Mouse (Mus musculus) c-Kit-positive CD71-positive TER-119-negative erythroid progenitor cells, embryonic 14.5 days (primary cell): ENCODE results near the gene Gm49378.

Experiments
- DNase-seq: peaks from one replicate; pipeline ENCODE4 v3.0.0-alpha.2; 2013; ENCODE audit warnings: low read depth

Gene Gm49378

GRCm38 (mm10) chr14:55637795-55638194, at the start of gene Gm49378:
TSS of gene Gm49378 (minus strand) at chr14:55637895.
- no peak for DNase-seq

- DNase-seq = no peak
Measured at GRCm38 (mm10) chr14:55682118-55682493, 44.4 kb upstream of the Gm49378 start.

- peak; percentile 95 for DNase-seq
Measured at GRCm38 (mm10) chr14:55681160-55682117, 43.7 kb upstream of the Gm49378 start, which contains the start of gene Tinf2. TSS of gene Tinf2 (minus strand) at chr14:55681820.

- no peak for DNase-seq
Measured at GRCm38 (mm10) chr14:55677615-55678014, 39.9 kb upstream of the Gm49378 start.

- DNase-seq = no peak
Measured at GRCm38 (mm10) chr14:55672741-55673060, 35.0 kb upstream of the Gm49378 start.

- peak; percentile 94 for DNase-seq
Measured at GRCm38 (mm10) chr14:55671833-55672740, 34.4 kb upstream of the Gm49378 start, which contains the start of the genes Gmpr2 and Nedd8. TSS of gene Gmpr2 (plus strand) at chr14:55671941. TSS of gene Nedd8 (minus strand) at chr14:55672124.

- DNase-seq = peak; percentile 19
Measured at GRCm38 (mm10) chr14:55671486-55671832, 33.8 kb upstream of the Gm49378 start.

- DNase-seq = no peak
Measured at GRCm38 (mm10) chr14:55660636-55661035, 22.9 kb upstream of the Gm49378 start.

GRCm38 (mm10) chr14:55659960-55660573, 22.4 kb upstream of the Gm49378 start, which contains the start of gene Mdp1:
TSS of gene Mdp1 (minus strand) at chr14:55660508.
- DNase-seq = peak; percentile 78

- DNase-seq = no peak
Measured at GRCm38 (mm10) chr14:55658011-55658410, 20.3 kb upstream of the Gm49378 start.

- no peak for DNase-seq
Measured at GRCm38 (mm10) chr14:55656935-55657334, 19.2 kb upstream of the Gm49378 start.

GRCm38 (mm10) chr14:55651528-55651927, 13.8 kb upstream of the Gm49378 start:
- no peak for DNase-seq

GRCm38 (mm10) chr14:55649884-55650283, 12.2 kb upstream of the Gm49378 start, which contains the start of gene Tssk4:
TSS of gene Tssk4 (plus strand) at chr14:55650184.
- DNase-seq = no peak

- DNase-seq = no peak
Measured at GRCm38 (mm10) chr14:55644261-55644888, 6.7 kb upstream of the Gm49378 start.

- DNase-seq = peak; percentile 69
Measured at GRCm38 (mm10) chr14:55643060-55643907, 5.6 kb upstream of the Gm49378 start, which contains the start of gene Tm9sf1. TSS of gene Tm9sf1 (minus strand) at chr14:55643806.

- DNase-seq = no peak
Measured at GRCm38 (mm10) chr14:55642679-55643059, 5.0 kb upstream of the Gm49378 start.

- no peak for DNase-seq
Measured at GRCm38 (mm10) chr14:55641291-55641690, 3.6 kb upstream of the Gm49378 start.

GRCm38 (mm10) chr14:55640816-55641215, 3.1 kb upstream of the Gm49378 start:
- no peak for DNase-seq

GRCm38 (mm10) chr14:55635523-55636007, 2.1 kb downstream of the Gm49378 start, which contains the start of gene Ipo4:
TSS of gene Ipo4 (minus strand) at chr14:55635957.
- DNase-seq = peak; percentile 78

- no peak for DNase-seq
Measured at GRCm38 (mm10) chr14:55634874-55635522, 2.7 kb downstream of the Gm49378 start.
